In genomic region chr6:50460646-50461045, GRCm38 (mm10) we compare ENCODE assay signal across 16 mouse cellular contexts.
"Had no signal": no experiment of that assay in that cellular context is flagged by ENCODE, and none has a peak within 500 bp of the region (broad histone marks: within the 10 kb centered on the region; RNA-seq: fewer than 3 reads in every experiment).

No protein-coding gene starts in this region.

- H3K27ac ChIP-seq: kidney, postnatal 0 days; limb, embryonic 12.5 days; limb, embryonic 15.5 days; liver, embryonic 14.5 days; midbrain, embryonic 10.5 days; midbrain, embryonic 13.5 days; neural tube, embryonic 13.5 days; stomach, embryonic 15.5 days had no signal

- DNase-seq: kidney, postnatal 25 days; left cerebral cortex, postnatal 4 days; liver, postnatal 0 days; lung, embryonic 14.5 days; lung, postnatal 36 days; thymus, postnatal 25 days had no signal

- H3K27me3 ChIP-seq: limb, embryonic 12.5 days; limb, embryonic 15.5 days; megakaryocyte, embryonic 14.5 days; stomach, embryonic 15.5 days had no signal

- H3K36me3 ChIP-seq: limb, embryonic 12.5 days; limb, embryonic 15.5 days; midbrain, embryonic 10.5 days; midbrain, embryonic 13.5 days; neural tube, embryonic 13.5 days; stomach, embryonic 15.5 days had no signal

- H3K4me3 ChIP-seq: limb, embryonic 12.5 days; limb, embryonic 15.5 days; megakaryocyte, embryonic 14.5 days; midbrain, embryonic 10.5 days; midbrain, embryonic 13.5 days; myocyte; neural tube, embryonic 13.5 days; stomach, embryonic 15.5 days had no signal
